Comparison of ENCODE assay signal across 17 mouse cellular contexts in the genomic region with DNA sequence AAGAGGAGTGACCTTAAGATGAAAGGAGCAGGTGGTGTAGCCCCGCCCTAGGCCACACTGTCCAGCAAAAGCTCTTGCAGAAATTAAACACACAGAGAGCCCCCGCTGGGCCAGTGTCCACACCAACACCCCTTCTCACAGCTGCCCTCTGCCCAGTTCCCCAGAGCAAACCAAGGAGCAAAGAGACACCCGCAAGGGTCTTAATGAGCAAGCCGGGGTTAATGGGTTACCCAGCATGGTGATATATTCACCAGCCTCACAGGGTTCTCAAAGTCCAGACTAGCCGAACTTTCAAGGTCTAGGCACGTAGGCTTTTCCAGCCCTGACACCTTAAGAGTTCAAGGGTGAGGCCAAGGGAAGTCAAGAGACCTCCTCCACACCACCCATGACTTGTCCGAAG. TPM values are rescaled to one million over a fixed set of nuclear protein-coding genes. Genes with fewer than 3 reads are reported as not detected.
DNase-seq lines count a peak whose midpoint lies in the region; ATAC-seq and TF ChIP-seq lines count a peak whose summit lies in the region.
"Had no signal": no experiment of that assay in that cellular context is flagged by ENCODE, and none has a peak within 500 bp of the region (broad histone marks: within the 10 kb centered on the region; RNA-seq: fewer than 3 reads in every experiment).

No protein-coding gene starts in this region.

- no peaks in the 10 kb centered on the region for H3K9me3 ChIP-seq in heart, embryonic 16.5 days (replicated peaks; ENCODE audit: control insufficient read depth, low read length)
- no peaks in the 10 kb centered on the region for H3K9me3 ChIP-seq in ES-Bruce4 (replicated peaks; ENCODE audit: control insufficient read depth, insufficient read depth, low read length, poor library complexity, severe bottlenecking)
- H3K9me3 ChIP-seq in liver, embryonic 13.5 days (replicated peaks), result no peaks in the 10 kb centered on the region
- H3K9me3 ChIP-seq in heart, embryonic 10.5 days, result no peaks in the 10 kb centered on the region
- H3K9me3 ChIP-seq: heart, embryonic 13.5 days had no signal

- 0 out of 2 replicates have a peak, but pooled peaks have one; percentile 15 for ATAC-seq in heart, embryonic 16.5 days (replicated peaks; ENCODE audit: extremely low read depth, insufficient read depth, low FRiP score)
- peak; percentile 40; the same call in 1 of the 2 replicates for ATAC-seq in liver, embryonic 13.5 days (ENCODE audit: low read depth)
- no peak for ATAC-seq in megakaryocyte progenitor cell, adult 5-6 weeks (replicated peaks; ENCODE audit: poor library complexity)
- ATAC-seq: hindbrain, embryonic 16.5 days; Patski had no signal

- intact Hi-C loops in heart, postnatal 36 days (cut with DNase I), result no loop called here
- intact Hi-C loops in left cerebral cortex, postnatal 25 days (cut with DNase I), result no loop called here

- no peak for TF ChIP-seq CTCF in ES-Bruce4 (IDR thresholded peaks at IDR 0.05; ENCODE audit: low read depth, low read length)

- H3K9ac ChIP-seq in heart, embryonic 16.5 days (ENCODE audit: low read length), result no peak overlapping the region
- H3K9ac ChIP-seq in ES-Bruce4 (ENCODE audit: low read depth, poor library complexity, severe bottlenecking), result no peak overlapping the region
- H3K9ac ChIP-seq in liver, embryonic 13.5 days, result no peak overlapping the region
- H3K9ac ChIP-seq: heart, embryonic 13.5 days had no signal

- TF ChIP-seq POLR2A in ES-Bruce4 (IDR thresholded peaks at IDR 0.05; ENCODE audit: insufficient read depth, low read length), result no peak

- WGBS in heart, embryonic 16.5 days, result 70% methylated on average over 7 of the region's 7 CpGs
- WGBS in liver, embryonic 13.5 days (ENCODE audit: insufficient replicate concordance), result 25% methylated on average over 7 of the region's 7 CpGs
- 77% methylated on average over 7 of the region's 7 CpGs for WGBS in heart, embryonic 10.5 days

- peaks cover 7% of the 10 kb centered on the region; the same call in 1 of the 2 replicates for H3K4me1 ChIP-seq in heart, embryonic 16.5 days (ENCODE audit: control insufficient read depth, insufficient read depth, low read length)
- H3K4me1 ChIP-seq in ES-Bruce4 (ENCODE audit: control insufficient read depth, insufficient read depth, low read length), result peaks cover 12% of the 10 kb centered on the region
- peaks cover 37% of the 10 kb centered on the region for H3K4me1 ChIP-seq in liver, embryonic 13.5 days (replicated peaks)
- H3K4me1 ChIP-seq in heart, embryonic 10.5 days, result peaks cover 12% of the 10 kb centered on the region; the same call in 1 of the 2 replicates

- H3K4me3 ChIP-seq in heart, embryonic 16.5 days (ENCODE audit: low read length), result no peak overlapping the region
- no peak overlapping the region for H3K4me3 ChIP-seq in ES-Bruce4 (ENCODE audit: low read depth, low read length)
- H3K4me3 ChIP-seq in liver, embryonic 13.5 days (replicated peaks), result no peak overlapping the region
- H3K4me3 ChIP-seq in heart, embryonic 10.5 days, result no peak overlapping the region
- H3K4me3 ChIP-seq: heart, embryonic 13.5 days; myocyte had no signal

- no peaks in the 10 kb centered on the region for H3K36me3 ChIP-seq in heart, embryonic 16.5 days (ENCODE audit: control insufficient read depth, insufficient read depth)
- H3K36me3 ChIP-seq in ES-Bruce4 (ENCODE audit: control insufficient read depth, insufficient read depth, low read length, poor library complexity, severe bottlenecking), result no peaks in the 10 kb centered on the region
- no peaks in the 10 kb centered on the region for H3K36me3 ChIP-seq in liver, embryonic 13.5 days
- H3K36me3 ChIP-seq in heart, embryonic 10.5 days, result no peaks in the 10 kb centered on the region
- H3K36me3 ChIP-seq: heart, embryonic 13.5 days had no signal

- DNase-seq in heart, postnatal 36 days, result no peak
- peak; percentile 93 to 96 for DNase-seq in kidney, adult 8-10 months
- DNase-seq in liver, embryonic 13.5 days, result no peak
- no peak for DNase-seq in left cerebral cortex, postnatal 25 days (ENCODE audit: low spot score in 2 of 2)
- DNase-seq in heart, embryonic 10.5 days (ENCODE audit: low spot score), result no peak
- DNase-seq: adrenal gland, postnatal 10 days; cerebellum, adult 11-12 months; embryo, embryonic 11 days had no signal

- TF ChIP-seq EP300 in ES-Bruce4 (IDR thresholded peaks at IDR 0.05; ENCODE audit: insufficient read depth, low read depth, low read length), result peak; percentile 55; the same call in 1 of the 2 replicates

- no peak overlapping the region for H3K4me2 ChIP-seq in heart, embryonic 16.5 days (ENCODE audit: low read depth, low read length)
- H3K4me2 ChIP-seq in liver, embryonic 13.5 days, result 0 out of 2 replicates have a peak overlapping the region, but pooled peaks have one; percentile 0
- H3K4me2 ChIP-seq: heart, embryonic 13.5 days had no signal

- peaks cover 20% of the 10 kb centered on the region for H3K27me3 ChIP-seq in heart, embryonic 16.5 days (ENCODE audit: control insufficient read depth, insufficient read depth, low read length)
- no peaks in the 10 kb centered on the region for H3K27me3 ChIP-seq in ES-Bruce4 (ENCODE audit: control insufficient read depth, insufficient read depth, low read length, poor library complexity, severe bottlenecking)
- H3K27me3 ChIP-seq in liver, embryonic 13.5 days, result peaks cover 29% of the 10 kb centered on the region
- H3K27me3 ChIP-seq in heart, embryonic 10.5 days (ENCODE audit: insufficient read depth, poor library complexity, severe bottlenecking), result peaks cover 66% of the 10 kb centered on the region
- H3K27me3 ChIP-seq: Patski had no signal

- H3K27ac ChIP-seq in heart, embryonic 16.5 days (ENCODE audit: low read length), result no peak overlapping the region
- peak overlapping the region; percentile 14 for H3K27ac ChIP-seq in ES-Bruce4 (ENCODE audit: insufficient read depth, low read length)
- peak overlapping the region; percentile 32; the same call in 1 of the 2 replicates for H3K27ac ChIP-seq in liver, embryonic 13.5 days
- no peak overlapping the region for H3K27ac ChIP-seq in heart, embryonic 10.5 days
- H3K27ac ChIP-seq: heart, embryonic 13.5 days; macrophage had no signal

RNA-seq across cellular contexts. Expression of gene Ggt1, which starts 4.5 kb away (rescaled TPM):
- polyA plus RNA-seq in heart, embryonic 16.5 days (2015; fragmentation: Nextera tagmentation; extraction: Ambion mirVana), result 0.89 and 2.4 TPM in 2 replicates
- not detected for total RNA-seq in heart, postnatal 36 days (2021)
- polyA plus RNA-seq in ES-Bruce4 (2011; ENCODE audit: insufficient read depth, insufficient read length, low read depth, missing spikeins), result 2.8 and 4.4 TPM in 2 replicates
- polyA plus RNA-seq in liver, embryonic 13.5 days (2015; fragmentation: Nextera tagmentation; extraction: Ambion mirVana), result 4.7 and 5.4 TPM in 2 replicates
- not detected in 2 replicates for total RNA-seq in megakaryocyte progenitor cell, adult 5-6 weeks (2015)
- total RNA-seq in megakaryocyte progenitor cell, adult 5-6 weeks (2017), result not detected in 2 replicates
- 1 to 10 TPM; 2.2 to 4.2 TPM for total RNA-seq in left cerebral cortex, postnatal 25 days (2021)
- 0.27 and 1.9 TPM in 2 replicates for polyA plus RNA-seq in heart, embryonic 10.5 days (2016; fragmentation: Nextera tagmentation; extraction: Ambion mirVana)
- polyA plus RNA-seq: macrophage had no signal

RNA-seq across cellular contexts. Expression of gene Lrrc75b, which starts 5.8 kb away (rescaled TPM):
- polyA plus RNA-seq in heart, embryonic 16.5 days (2015; fragmentation: Nextera tagmentation; extraction: Ambion mirVana), result 1.5 and 2.7 TPM in 2 replicates
- total RNA-seq in heart, postnatal 36 days (2021), result 1 to 10 TPM; 1.1 to 1.5 TPM
- polyA plus RNA-seq in ES-Bruce4 (2011; ENCODE audit: insufficient read depth, insufficient read length, low read depth, missing spikeins), result not detected in 2 replicates
- 0.05 and 0.07 TPM in 2 replicates for polyA plus RNA-seq in liver, embryonic 13.5 days (2015; fragmentation: Nextera tagmentation; extraction: Ambion mirVana)
- total RNA-seq in megakaryocyte progenitor cell, adult 5-6 weeks (2015), result not detected in 2 replicates
- total RNA-seq in megakaryocyte progenitor cell, adult 5-6 weeks (2017), result not detected in 2 replicates
- 1 to 10 TPM; 9.1 to 9.2 TPM for total RNA-seq in left cerebral cortex, postnatal 25 days (2021)
- polyA plus RNA-seq in heart, embryonic 10.5 days (2016; fragmentation: Nextera tagmentation; extraction: Ambion mirVana), result 0.78 and 1.1 TPM in 2 replicates
- polyA plus RNA-seq: macrophage had no signal

RNA-seq across cellular contexts. Expression of gene Ggt5, which starts 23.2 kb away (rescaled TPM):
- 9.7 and 11.3 TPM in 2 replicates for polyA plus RNA-seq in heart, embryonic 16.5 days (2015; fragmentation: Nextera tagmentation; extraction: Ambion mirVana)
- total RNA-seq in heart, postnatal 36 days (2021), result 1 to 10 TPM; 5.4 to 9.0 TPM
- 0.81 and 0.90 TPM in 2 replicates for polyA plus RNA-seq in ES-Bruce4 (2011; ENCODE audit: insufficient read depth, insufficient read length, low read depth, missing spikeins)
- polyA plus RNA-seq in liver, embryonic 13.5 days (2015; fragmentation: Nextera tagmentation; extraction: Ambion mirVana), result 0.52 and 0.59 TPM in 2 replicates
- 0.29 and 1.4 TPM in 2 replicates for total RNA-seq in megakaryocyte progenitor cell, adult 5-6 weeks (2015)
- 2.8 and 3.5 TPM in 2 replicates for total RNA-seq in megakaryocyte progenitor cell, adult 5-6 weeks (2017)
- total RNA-seq in left cerebral cortex, postnatal 25 days (2021), result 1 to 10 TPM; 2.6 to 2.8 TPM
- polyA plus RNA-seq in heart, embryonic 10.5 days (2016; fragmentation: Nextera tagmentation; extraction: Ambion mirVana), result 1.4 and 4.9 TPM in 2 replicates
- polyA plus RNA-seq: C2C12, Patski had no signal

RNA-seq across cellular contexts. Expression of gene Gucd1, which starts 48.1 kb away (rescaled TPM):
- polyA plus RNA-seq in heart, embryonic 16.5 days (2015; fragmentation: Nextera tagmentation; extraction: Ambion mirVana), result 26.9 and 28.5 TPM in 2 replicates
- total RNA-seq in heart, postnatal 36 days (2021), result 10 to 100 TPM; 41.8 to 44.2 TPM
- polyA plus RNA-seq in ES-Bruce4 (2011; ENCODE audit: insufficient read depth, insufficient read length, low read depth, missing spikeins), result 8.1 and 9.9 TPM in 2 replicates
- 48.7 and 50.4 TPM in 2 replicates for polyA plus RNA-seq in liver, embryonic 13.5 days (2015; fragmentation: Nextera tagmentation; extraction: Ambion mirVana)
- 7.3 and 9.7 TPM in 2 replicates for total RNA-seq in megakaryocyte progenitor cell, adult 5-6 weeks (2015)
- total RNA-seq in megakaryocyte progenitor cell, adult 5-6 weeks (2017), result 11.2 and 14.9 TPM in 2 replicates
- total RNA-seq in left cerebral cortex, postnatal 25 days (2021), result 10 to 100 TPM; 17.4 to 20.0 TPM
- polyA plus RNA-seq in heart, embryonic 10.5 days (2016; fragmentation: Nextera tagmentation; extraction: Ambion mirVana), result 24.0 and 28.8 TPM in 2 replicates

RNA-seq across cellular contexts. Expression of gene Snrpd3, which starts 48.6 kb away (rescaled TPM):
- 90.4 and 90.5 TPM in 2 replicates for polyA plus RNA-seq in heart, embryonic 16.5 days (2015; fragmentation: Nextera tagmentation; extraction: Ambion mirVana)
- total RNA-seq in heart, postnatal 36 days (2021), result 10 to 100 TPM; 65.7 to 69.5 TPM
- polyA plus RNA-seq in ES-Bruce4 (2011; ENCODE audit: insufficient read depth, insufficient read length, low read depth, missing spikeins), result 506 and 548 TPM in 2 replicates
- polyA plus RNA-seq in liver, embryonic 13.5 days (2015; fragmentation: Nextera tagmentation; extraction: Ambion mirVana), result 109 and 141 TPM in 2 replicates
- 69.5 and 70.4 TPM in 2 replicates for total RNA-seq in megakaryocyte progenitor cell, adult 5-6 weeks (2015)
- 53.5 and 67.6 TPM in 2 replicates for total RNA-seq in megakaryocyte progenitor cell, adult 5-6 weeks (2017)
- 10 to 100 TPM; 71.6 to 77.3 TPM for total RNA-seq in left cerebral cortex, postnatal 25 days (2021)
- 139 and 148 TPM in 2 replicates for polyA plus RNA-seq in heart, embryonic 10.5 days (2016; fragmentation: Nextera tagmentation; extraction: Ambion mirVana)

Comparison
In these comparisons a context has a peak if more than half of its experiments do, and no peak if none do; other contexts are left out.
1. H3K27ac ChIP-seq: peak in ES-Bruce4 (single experiment) and liver, embryonic 13.5 days (single experiment); none in heart, embryonic 16.5 days (single experiment) and heart, embryonic 10.5 days (single experiment).
2. DNase-seq: peak in kidney, adult 8-10 months (2 of 2); none in heart, postnatal 36 days (0 of 2), liver, embryonic 13.5 days (single experiment), left cerebral cortex, postnatal 25 days (0 of 2) and heart, embryonic 10.5 days (single experiment).